Mouse (Mus musculus): ENCODE data around the gene Vwf.
A peak's percentile ranks its signal among the peaks of the same experiment; 100 is the strongest.

Vwf gene

GRCm38 (mm10) chr6:125586042-125586566 is 39.5 kb downstream of the Vwf start:
- no peak for DNase-seq (ENCODE audit: low spot score in 2 of 2)

GRCm38 (mm10) chr6:125588241-125588640 is 41.7 kb downstream of the Vwf start:
- DNase-seq (ENCODE audit: low spot score in 2 of 2) = no peak

GRCm38 (mm10) chr6:125589075-125589474 is 42.5 kb downstream of the Vwf start:
- DNase-seq (ENCODE audit: low spot score in 2 of 2) = no peak

- peak in 1 of 2 experiments; percentile 39 for DNase-seq (ENCODE audit: low spot score in 2 of 2)
Observed at GRCm38 (mm10) chr6:125590056-125590455, 43.5 kb downstream of the Vwf start.

- no peak for DNase-seq (ENCODE audit: low spot score in 2 of 2)
Observed at GRCm38 (mm10) chr6:125590471-125590870, 43.9 kb downstream of the Vwf start.

- DNase-seq (ENCODE audit: low spot score in 2 of 2) = no peak
Observed at GRCm38 (mm10) chr6:125591652-125592385, 45.2 kb downstream of the Vwf start.

- DNase-seq (ENCODE audit: low spot score in 2 of 2) = no peak
Observed at GRCm38 (mm10) chr6:125592536-125592935, 46.0 kb downstream of the Vwf start.

GRCm38 (mm10) chr6:125594311-125594710 is 47.7 kb downstream of the Vwf start:
- DNase-seq (ENCODE audit: low spot score in 2 of 2) = no peak

- no peak for DNase-seq (ENCODE audit: low spot score in 2 of 2)
Observed at GRCm38 (mm10) chr6:125594825-125595224, 48.3 kb downstream of the Vwf start.

GRCm38 (mm10) chr6:125596701-125597318 is 50.2 kb downstream of the Vwf start:
- DNase-seq (ENCODE audit: low spot score in 2 of 2) = no peak

GRCm38 (mm10) chr6:125597716-125598115 is 51.1 kb downstream of the Vwf start:
- DNase-seq (ENCODE audit: low spot score in 2 of 2) = no peak

- peak; percentile 46 to 76 for DNase-seq (ENCODE audit: low spot score in 2 of 2)
Observed at GRCm38 (mm10) chr6:125600036-125600558, 53.5 kb downstream of the Vwf start.

GRCm38 (mm10) chr6:125600669-125601068 is 54.1 kb downstream of the Vwf start:
- no peak for DNase-seq (ENCODE audit: low spot score in 2 of 2)

GRCm38 (mm10) chr6:125601190-125601589 is 54.6 kb downstream of the Vwf start:
- DNase-seq (ENCODE audit: low spot score in 2 of 2) = no peak

GRCm38 (mm10) chr6:125601748-125602147 is 55.2 kb downstream of the Vwf start:
- no peak for DNase-seq (ENCODE audit: low spot score in 2 of 2)

- no peak for DNase-seq (ENCODE audit: low spot score in 2 of 2)
Observed at GRCm38 (mm10) chr6:125602354-125602753, 55.8 kb downstream of the Vwf start.

GRCm38 (mm10) chr6:125603234-125603633 is 56.7 kb downstream of the Vwf start:
- peak; percentile 57 to 77 for DNase-seq (ENCODE audit: low spot score in 2 of 2)

- no peak for DNase-seq (ENCODE audit: low spot score in 2 of 2)
Observed at GRCm38 (mm10) chr6:125603678-125604462, 57.3 kb downstream of the Vwf start.

GRCm38 (mm10) chr6:125604463-125605191 is 58.1 kb downstream of the Vwf start:
- DNase-seq (ENCODE audit: low spot score in 2 of 2) = peak; percentile 22 to 73

- no peak for DNase-seq (ENCODE audit: low spot score in 2 of 2)
Observed at GRCm38 (mm10) chr6:125609025-125609424, 62.5 kb downstream of the Vwf start.

GRCm38 (mm10) chr6:125617855-125618254 is 71.3 kb downstream of the Vwf start:
- DNase-seq (ENCODE audit: low spot score in 2 of 2) = no peak

Measured in frontal cortex, postnatal 10 days (tissue).